Mouse (Mus musculus) brain, embryonic 14.5 days (tissue): Measurements from ENCODE around the gene Pard3b. TPM values are rescaled to one million over a fixed set of nuclear protein-coding genes. Genes with fewer than 3 reads are reported as not detected.
A peak's percentile ranks its signal among the peaks of the same experiment; 100 is the strongest.

Experiments
- DNase-seq: peaks from one replicate; pipeline ENCODE4 v3.0.0-alpha.2; 2011; ENCODE audit warnings: low read depth
- CTCF ChIP-seq: fragments of 200-500 bp; IDR thresholded peaks from 2 replicates; pipeline ENCODE4 v1.5.1; 2012; ENCODE audit warnings: inconsistent platforms, mild to moderate bottlenecking, moderate library complexity, borderline replicate concordance; ENCODE audit not compliant: insufficient read depth, insufficient read length; ENCODE audit errors: extremely low read depth
- POLR2A ChIP-seq: fragments of 200-500 bp; IDR thresholded peaks from 2 replicates; pipeline ENCODE4 v1.6.1; 2012; ENCODE audit warnings: mild to moderate bottlenecking, inconsistent platforms, borderline replicate concordance; ENCODE audit not compliant: poor library complexity, insufficient read depth, insufficient read length, severe bottlenecking; ENCODE audit errors: extremely low read depth
- polyA plus RNA-seq: library from polyadenylated mRNA; depleted of rRNA; stranded (reverse); fragments of >200 nt; gene quantifications from 2 replicates; pipeline ENCODE4 v1.2.3, GENCODE M21; 2012

Gene Pard3b
- polyA plus RNA-seq, 1 experiment: 3.8 TPM

DNA sequence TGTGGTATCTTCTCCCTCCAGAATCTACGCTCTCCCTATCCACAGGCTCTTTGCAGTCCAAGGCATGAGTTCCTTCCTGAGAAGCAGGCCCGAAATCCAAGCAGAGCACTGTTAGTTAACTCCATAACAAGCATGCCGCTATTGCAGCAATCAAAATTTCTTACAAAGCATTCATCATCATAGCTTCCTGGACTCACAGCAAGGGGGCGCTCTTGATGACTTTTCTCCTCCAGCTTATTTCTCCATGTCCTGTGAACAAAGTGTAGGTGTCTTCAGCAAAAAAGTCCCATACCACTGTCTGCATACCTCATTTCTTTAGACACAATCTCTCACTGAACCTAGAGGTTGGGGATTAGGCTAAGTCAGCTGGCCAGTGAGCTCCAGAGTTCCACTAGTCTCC, 739.7 kb downstream of the Pard3b start:
- TF ChIP-seq CTCF (no peak), POLR2A (no peak)
- no peak for DNase-seq

DNA sequence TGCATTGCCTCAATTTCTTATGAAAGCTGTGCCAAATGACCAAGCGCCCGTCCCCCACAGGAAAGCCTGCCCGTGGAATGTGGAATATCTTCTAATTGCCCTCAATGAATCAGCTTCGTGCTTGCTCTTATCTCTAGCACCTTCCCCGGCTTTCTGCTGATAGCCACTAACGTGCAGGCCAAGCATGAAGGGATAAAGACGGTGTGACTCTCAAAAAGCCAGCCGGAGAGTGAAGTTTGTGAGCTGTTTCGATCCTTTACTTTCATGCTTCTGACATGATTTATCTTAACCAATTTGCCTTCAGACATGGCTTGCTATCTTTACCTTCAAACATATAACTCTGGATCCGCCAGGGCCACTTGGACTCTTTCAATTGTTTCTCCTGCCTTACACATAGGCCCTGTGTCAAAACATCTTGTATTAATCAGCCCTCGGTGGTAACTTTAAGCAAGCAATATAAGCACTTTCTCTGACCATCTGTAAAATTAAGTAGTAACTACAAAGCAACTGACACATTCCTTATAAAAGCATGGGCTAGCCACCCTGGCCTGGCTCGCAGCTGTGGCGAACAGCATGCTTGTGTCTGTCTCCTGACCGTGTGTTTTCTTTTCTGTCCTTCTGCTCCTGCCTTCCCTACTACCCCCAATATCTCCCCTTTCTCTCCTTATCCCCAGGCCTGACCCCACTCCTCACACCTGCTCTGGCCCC, 744.3 kb downstream of the Pard3b start:
- no peak for TF ChIP-seq POLR2A
- TF ChIP-seq CTCF: no peak
- no peak for DNase-seq

DNA sequence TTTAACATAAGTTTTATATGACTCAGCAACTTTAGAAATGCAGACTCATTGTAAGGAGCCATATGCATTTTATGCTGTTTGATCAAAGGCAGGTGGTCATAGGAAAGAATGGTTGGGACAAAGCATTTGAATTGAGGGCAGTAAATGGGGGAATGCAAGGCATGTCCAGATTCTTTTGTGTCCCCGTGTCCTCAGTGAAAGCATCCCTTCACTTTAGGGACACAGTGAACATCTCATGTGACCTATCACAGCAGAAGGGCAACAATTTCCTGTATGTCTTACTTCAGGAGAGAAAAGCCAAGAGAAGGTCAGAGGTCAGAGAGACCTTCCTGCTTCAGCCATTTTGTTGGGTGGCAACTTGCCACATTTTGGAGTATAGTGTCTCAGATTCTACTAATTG, 745.6 kb downstream of the Pard3b start:
- TF ChIP-seq POLR2A: no peak
- TF ChIP-seq CTCF: no peak

DNA sequence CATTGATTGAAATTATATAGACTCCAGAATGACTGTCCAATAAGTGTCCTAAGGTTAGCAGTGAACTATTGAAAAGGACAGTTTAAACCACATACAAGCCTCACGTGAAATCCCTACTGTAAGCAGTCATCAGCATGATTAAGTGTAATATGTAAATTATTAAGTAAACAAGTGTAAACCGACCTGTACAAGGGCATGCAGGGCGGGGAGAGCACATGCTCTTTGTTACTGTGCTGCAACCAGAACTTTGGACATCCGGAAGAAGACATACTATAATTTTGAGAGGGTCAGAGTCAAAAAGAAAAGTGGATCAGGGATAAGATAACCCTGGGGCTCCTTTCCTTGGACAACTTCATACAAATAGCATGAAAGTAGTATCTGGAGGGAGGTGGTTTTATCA, 749.4 kb downstream of the Pard3b start:
- DNase-seq: no peak
- TF ChIP-seq POLR2A (no peak), CTCF (no peak)

More for the DNA sequence above, 745.6 kb downstream of the Pard3b start:
- DNase-seq: no peak

DNA sequence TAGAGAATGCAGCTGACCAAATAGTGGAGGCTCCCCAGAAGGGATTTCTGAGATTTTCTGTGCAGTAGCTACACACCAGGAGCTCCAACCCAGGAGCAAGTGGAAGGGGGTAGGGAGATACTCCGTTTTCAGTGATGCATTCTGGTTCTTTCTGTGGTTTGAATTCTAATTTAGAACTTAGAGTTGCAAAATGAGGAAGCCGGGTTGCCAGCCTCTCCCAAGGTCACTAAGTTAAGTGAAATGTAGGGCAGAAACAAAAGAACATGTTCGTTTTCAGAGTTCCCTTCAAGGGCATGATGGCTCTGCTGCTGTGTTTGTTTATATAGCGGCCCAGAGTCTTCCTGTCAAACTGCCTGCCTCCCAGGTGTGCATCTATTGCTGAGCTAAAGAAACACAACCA, 754.2 kb downstream of the Pard3b start:
- no peak for TF ChIP-seq CTCF
- no peak for TF ChIP-seq POLR2A
- no peak for DNase-seq

DNA sequence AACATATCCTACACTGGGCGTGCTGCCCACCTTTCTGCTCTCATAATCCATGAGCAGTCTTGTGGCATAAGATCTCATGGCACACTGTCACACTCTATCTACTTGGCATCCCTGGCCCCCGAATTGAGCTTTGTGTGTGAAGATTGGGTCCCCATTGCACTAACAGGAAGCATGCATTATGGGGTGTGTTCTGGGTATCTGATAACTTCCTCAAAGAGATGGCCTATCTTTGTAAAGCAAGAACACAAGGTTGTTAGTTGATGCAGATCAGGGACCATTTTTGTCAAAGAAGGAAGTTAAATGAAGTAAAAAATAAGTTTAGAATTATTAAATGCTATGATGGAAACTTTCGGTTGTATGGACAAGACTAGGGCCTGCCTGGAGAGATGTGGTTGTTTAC, 755.9 kb downstream of the Pard3b start:
- DNase-seq: no peak
- TF ChIP-seq POLR2A (no peak), CTCF (no peak)

DNA sequence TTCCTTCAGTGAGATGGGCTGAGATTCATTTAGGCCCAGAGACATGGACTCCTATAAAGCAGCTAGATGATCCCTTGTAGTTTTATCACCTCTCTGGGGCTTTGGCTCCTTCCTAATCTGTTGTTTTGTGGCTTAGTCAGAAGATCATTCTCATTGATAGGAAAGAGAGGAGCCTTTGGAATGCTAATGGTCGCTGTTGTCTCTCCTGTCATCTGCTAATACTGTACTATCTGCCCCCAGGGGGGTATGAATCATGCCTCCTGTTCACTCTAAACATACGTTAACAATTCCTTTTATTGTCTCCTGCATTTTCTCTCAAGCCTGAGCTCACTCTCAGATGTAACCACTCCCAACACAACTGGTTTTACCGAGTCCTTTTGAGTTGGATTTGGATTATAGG, 759.6 kb downstream of the Pard3b start:
- TF ChIP-seq CTCF (no peak), POLR2A (no peak)
- DNase-seq: no peak

DNA sequence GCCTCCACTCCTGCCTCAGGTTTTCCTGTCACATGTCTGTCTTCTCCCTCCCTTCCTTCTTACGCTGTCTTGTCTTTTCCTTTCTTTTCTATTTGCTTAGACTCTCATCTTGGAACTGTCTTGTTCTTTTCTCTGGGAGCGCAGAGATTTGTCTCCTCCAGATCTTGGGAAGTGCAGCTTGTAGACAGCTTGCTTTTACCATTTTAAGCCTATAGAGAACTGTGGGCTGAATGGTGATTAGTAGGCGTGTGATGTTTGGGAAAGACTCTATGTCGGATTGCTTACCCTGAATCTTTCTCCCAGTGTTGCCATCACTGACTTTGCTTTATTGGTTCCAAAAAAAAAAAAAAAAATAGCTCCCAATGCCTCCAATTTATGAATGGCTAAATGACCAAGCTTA, 760.1 kb downstream of the Pard3b start:
- DNase-seq: no peak
- TF ChIP-seq CTCF: no peak
- TF ChIP-seq POLR2A: no peak

DNA sequence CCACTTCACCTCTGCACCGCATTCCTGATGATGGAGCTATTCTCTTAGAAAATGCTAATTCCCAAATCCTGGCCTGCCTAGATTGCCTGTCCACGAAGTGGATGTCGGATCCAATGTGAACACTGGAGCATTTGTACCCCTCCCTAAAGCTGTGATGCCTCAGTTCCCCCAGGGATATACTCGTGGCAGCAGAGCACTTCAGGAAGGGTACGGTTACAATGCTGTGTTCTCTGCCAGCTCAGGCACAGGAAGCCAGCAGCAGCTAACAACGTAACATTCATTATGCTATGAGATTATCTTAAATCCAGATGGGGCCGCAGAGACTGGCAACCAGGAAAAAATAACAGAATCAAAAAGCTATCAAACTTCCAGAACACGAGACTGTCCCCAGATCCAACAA, 766.4 kb downstream of the Pard3b start:
- TF ChIP-seq CTCF (no peak), POLR2A (no peak)
- DNase-seq: peak; percentile 28

DNA sequence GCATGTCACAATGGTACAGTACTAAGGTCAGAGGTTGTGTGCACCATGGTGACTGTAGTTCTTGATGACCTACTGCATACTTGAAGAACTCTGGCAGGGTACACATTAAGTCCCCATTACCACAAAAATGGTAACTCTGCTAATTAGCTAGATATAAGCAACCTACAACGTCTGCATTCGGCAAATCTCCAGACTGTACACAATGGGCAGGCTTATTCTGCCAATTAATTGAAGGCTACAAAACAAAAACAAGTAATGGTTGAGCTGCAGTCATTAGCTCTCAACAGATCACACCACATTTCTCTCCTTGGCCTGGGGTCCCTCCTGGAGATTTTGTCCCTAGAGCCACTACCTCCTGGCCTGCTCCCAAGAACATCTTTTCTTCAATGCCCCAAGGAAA, 772.7 kb downstream of the Pard3b start:
- TF ChIP-seq POLR2A (no peak), CTCF (no peak)
- peak; percentile 89 for DNase-seq

DNA sequence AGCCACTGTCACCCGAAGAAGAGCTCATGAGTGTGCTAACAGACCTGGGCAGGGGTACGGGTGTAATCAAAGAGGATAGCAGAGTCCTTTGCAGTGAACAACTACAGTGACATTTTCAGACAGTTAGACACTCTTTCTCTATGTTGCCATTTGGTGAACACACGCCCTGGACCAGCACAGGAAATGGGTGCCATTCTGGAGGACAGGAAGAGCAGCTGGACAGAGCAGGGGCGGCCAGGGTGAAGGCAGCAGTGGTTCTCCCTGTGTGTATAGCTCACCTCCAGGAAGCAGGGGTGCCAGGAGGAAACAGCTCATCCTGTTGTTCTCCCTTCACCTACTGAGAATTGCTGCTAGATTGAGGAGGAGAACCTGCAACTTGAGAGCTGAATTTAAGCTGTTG, 773.4 kb downstream of the Pard3b start:
- TF ChIP-seq POLR2A: no peak
- no peak for TF ChIP-seq CTCF

DNA sequence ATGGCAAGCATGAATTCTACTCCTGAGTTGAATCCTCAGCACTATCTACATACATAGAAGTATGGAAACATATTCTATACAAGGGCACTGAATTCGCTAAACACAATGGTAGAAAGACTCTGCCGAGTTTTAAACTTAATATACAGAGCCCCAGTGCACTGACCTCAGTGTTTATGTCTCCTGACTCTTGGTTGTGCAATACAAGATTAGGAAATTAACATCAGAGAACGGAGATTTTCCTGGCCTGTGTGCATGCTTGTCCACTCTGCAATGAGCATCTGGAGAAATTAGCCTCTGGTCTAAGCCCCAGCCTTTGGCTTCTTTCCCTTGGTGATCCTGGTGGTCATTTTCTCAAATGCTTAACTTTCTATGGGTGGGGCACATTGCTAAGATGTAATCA, 774.4 kb downstream of the Pard3b start:
- TF ChIP-seq POLR2A (no peak), CTCF (no peak)
- no peak for DNase-seq

More for the DNA sequence above, 773.4 kb downstream of the Pard3b start:
- no peak for DNase-seq

DNA sequence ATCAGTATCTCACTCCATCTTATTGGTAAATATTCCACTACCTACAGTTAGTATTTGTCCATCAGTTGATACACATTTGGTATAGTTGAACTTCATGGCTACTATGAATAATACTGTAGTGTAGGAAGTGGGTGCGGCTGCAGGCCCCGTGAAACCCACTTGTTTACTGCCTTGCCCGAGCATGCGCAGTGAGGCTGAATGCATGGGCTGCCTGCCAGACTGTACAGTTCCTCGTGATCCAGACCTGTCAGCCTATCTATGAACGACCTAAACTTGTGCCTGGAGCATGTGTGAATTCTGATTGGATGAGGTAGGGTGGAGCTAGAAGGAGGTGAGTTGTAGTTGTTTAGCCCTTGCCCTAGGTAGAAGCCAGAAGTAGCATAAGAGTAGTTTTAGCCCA, 775.9 kb downstream of the Pard3b start:
- no peak for DNase-seq
- no peak for TF ChIP-seq CTCF
- TF ChIP-seq POLR2A: no peak

DNA sequence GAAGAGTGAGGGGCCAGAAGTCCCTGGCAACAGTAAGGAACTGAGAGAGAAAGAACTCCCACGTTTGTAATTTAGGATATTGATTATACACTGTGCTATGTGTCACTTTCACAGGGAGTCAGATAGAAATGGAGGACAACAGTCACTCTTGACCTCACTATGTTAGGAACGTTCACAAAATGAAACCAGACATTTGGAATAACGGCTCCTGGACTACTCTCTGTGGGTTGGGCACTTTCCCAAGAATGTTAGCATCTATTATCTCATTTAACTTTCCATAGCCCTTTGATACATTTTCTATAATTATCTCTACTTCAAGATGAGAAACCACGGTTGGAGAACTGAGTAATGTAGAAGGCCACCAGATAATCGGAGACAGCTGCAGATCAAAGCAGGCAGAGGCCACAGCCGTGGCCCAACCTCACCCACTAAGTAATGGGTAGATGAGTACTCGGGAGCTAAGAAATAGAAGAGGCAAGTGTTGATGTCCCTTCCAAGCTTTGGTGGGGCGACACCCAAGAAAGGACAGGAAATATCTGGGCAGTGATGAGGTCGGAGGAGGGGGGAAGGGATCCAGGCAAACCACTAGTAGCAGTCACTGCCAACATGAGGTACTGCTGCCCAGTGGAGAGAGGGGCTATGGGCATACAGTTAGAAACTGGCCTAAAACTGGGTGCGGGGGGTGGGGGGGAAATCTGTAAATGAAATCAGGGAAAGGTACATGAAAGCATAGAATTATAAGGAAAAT, 778.2 kb downstream of the Pard3b start:
- DNase-seq: no peak
- no peak for TF ChIP-seq CTCF

DNA sequence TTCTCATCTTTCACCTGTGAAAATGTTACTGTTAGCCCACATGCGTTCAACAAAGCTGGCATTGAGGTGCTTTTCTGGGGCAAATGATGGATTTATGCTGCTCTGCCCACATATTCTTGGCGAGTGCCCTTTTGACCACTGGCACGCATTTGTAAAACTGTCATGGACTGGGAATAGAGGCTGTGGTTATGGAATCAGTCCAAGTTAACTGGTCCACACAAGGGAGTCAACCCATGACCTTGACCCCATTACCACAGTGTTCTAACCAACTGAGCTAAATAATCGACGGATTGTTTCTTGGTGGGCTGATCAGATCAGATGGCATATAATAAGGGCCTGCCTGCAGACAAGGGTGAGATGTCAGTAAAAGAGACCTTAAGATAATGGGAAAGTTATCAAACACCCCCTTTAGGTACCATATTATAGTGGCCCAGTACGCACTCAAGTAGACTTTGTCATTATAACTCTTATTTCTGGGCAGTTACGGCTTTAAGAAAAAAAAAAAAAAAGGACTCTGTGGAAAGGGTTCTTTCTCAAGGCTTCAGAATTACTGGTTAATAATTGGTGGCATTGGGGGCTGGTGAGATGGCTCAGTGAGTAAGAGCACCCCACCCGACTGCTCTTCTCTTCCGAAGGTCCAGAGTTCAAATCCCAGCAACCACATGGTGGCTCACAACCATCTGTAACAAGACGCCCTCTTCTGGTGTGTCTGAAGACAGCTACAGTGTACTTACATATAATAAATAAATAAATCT, 784.4 kb downstream of the Pard3b start:
- TF ChIP-seq CTCF: no peak
- TF ChIP-seq POLR2A: no peak
- DNase-seq: no peak
